Mouse (Mus musculus): Measurements from ENCODE around the gene Olfr362.
"Not testable (repeated sequence)": the region's sequence is repeated elsewhere in the genome, so short reads cannot be mapped to it uniquely, and the experiment has no call there.

Gene Olfr362

GRCm38 (mm10) chr2:37117810-37118209 is at the start of gene Olfr362:
Gene Olfr362 (minus strand): TSS chr2:37117910.
- ATAC-seq (ENCODE audit: insufficient number of reproducible peaks, low FRiP score, low TSS enrichment), result no peak

- ATAC-seq (ENCODE audit: insufficient number of reproducible peaks, low FRiP score, low TSS enrichment), result no peak
These were observed 21.3 kb upstream of the Olfr362 start, which contains the start of gene Olfr364-ps1 for GRCm38 (mm10) chr2:37139022-37139421. Gene Olfr364-ps1 (plus strand): TSS chr2:37139322.

- not testable (repeated sequence) for ATAC-seq (ENCODE audit: insufficient number of reproducible peaks, low FRiP score, low TSS enrichment)
These were observed 28.5 kb downstream of the Olfr362 start, which contains the start of gene Olfr361 for GRCm38 (mm10) chr2:37089190-37089589. Gene Olfr361 (minus strand): TSS chr2:37089290.

GRCm38 (mm10) chr2:37065446-37065845 is 52.3 kb downstream of the Olfr362 start, which contains the start of gene Olfr360:
Gene Olfr360 (plus strand): TSS chr2:37065746.
- ATAC-seq (ENCODE audit: insufficient number of reproducible peaks, low FRiP score, low TSS enrichment), result no peak
